Mouse (Mus musculus) stomach, postnatal 0 days (tissue): ENCODE results near the gene Hist1h2ae.
"Not testable (repeated sequence)": the region's sequence is repeated elsewhere in the genome, so short reads cannot be mapped to it uniquely, and the experiment has no call there.

Experiments
- CTCF ChIP-seq: IDR thresholded peaks from 2 replicates; pipeline ENCODE4 v1.5.1; 2016; ENCODE audit warnings: antibody characterized with exemption, low read depth, mild to moderate bottlenecking, moderate library complexity
- EP300 ChIP-seq: optimal IDR thresholded peaks from 2 replicates; pipeline ENCODE3; 2016; ENCODE audit warnings: antibody characterized with exemption

DNA sequence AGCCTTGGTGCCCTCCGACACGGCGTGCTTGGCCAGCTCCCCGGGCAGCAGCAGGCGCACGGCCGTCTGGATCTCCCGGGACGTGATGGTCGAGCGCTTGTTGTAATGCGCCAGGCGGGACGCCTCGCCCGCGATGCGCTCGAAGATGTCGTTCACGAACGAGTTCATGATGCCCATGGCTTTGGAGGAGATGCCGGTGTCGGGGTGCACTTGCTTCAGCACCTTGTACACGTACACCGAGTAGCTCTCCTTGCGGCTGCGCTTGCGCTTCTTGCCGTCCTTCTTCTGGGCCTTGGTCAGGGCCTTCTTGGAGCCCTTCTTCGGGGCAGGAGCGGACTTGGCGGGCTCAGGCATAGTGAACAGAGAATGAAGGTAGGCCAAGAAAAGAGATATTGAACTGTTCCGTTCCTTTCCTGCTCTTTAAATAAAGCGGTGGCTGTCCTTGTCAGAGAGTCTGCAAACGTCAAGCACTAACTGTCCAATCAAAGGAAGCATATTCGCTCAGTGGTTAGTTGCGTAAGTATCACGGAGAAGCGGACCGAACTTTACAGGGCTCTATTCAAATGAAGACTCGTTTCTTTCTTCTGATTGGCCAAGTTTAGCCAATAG is 27.9 kb downstream of the Hist1h2ae start, which contains the start of gene Hist1h2bh:
- not testable (repeated sequence) for TF ChIP-seq CTCF, EP300
